Mouse (Mus musculus) intestine, embryonic 14.5 days (tissue): ENCODE data around the gene Slc12a5. TPM values are rescaled to one million over a fixed set of nuclear protein-coding genes. Genes with fewer than 3 reads are reported as not detected.
A peak's percentile ranks its signal among the peaks of the same experiment; 100 is the strongest.

Experiments used
- ATAC-seq: fragments of 200-750 bp; cut with Nextera tagmentation; replicated peaks from 2 replicates; pipeline ENCODE4 v1.8.0; 2017; ENCODE audit warnings: low read depth, moderate number of reproducible peaks, moderate TSS enrichment, moderate library complexity; ENCODE audit not compliant: low FRiP score, low TSS enrichment
- DNase-seq: peaks from one replicate; pipeline ENCODE4 v3.0.0-alpha.2; 2018; ENCODE audit warnings: low spot score
- H3K27ac ChIP-seq: fragments of 300-500 bp; sonication (generic); 2 replicates; pipeline ENCODE4 v1.5.1; 2014; ENCODE audit warnings: low read depth, mild to moderate bottlenecking, control low read depth
- H3K27me3 ChIP-seq: fragments of 300-500 bp; sonication (generic); replicated peaks from 2 replicates; pipeline ENCODE4 v1.6.1; 2014; ENCODE audit warnings: low read length, control low read depth; ENCODE audit not compliant: control insufficient read depth, insufficient read depth
- H3K36me3 ChIP-seq: fragments of 300-500 bp; sonication (generic); 2 replicates; pipeline ENCODE4 v1.6.1; 2014; ENCODE audit warnings: low read length, control low read depth; ENCODE audit not compliant: control insufficient read depth, insufficient read depth
- H3K4me1 ChIP-seq: fragments of 300-500 bp; sonication (generic); replicated peaks from 2 replicates; pipeline ENCODE4 v1.6.1; 2014; ENCODE audit warnings: low read length, control low read depth, mixed read lengths; ENCODE audit not compliant: control insufficient read depth, insufficient read depth
- H3K4me2 ChIP-seq: fragments of 300-500 bp; sonication (generic); 2 replicates; pipeline ENCODE4 v1.6.1; 2014; ENCODE audit warnings: low read length
- H3K4me3 ChIP-seq: fragments of 300-500 bp; sonication (generic); 2 replicates; pipeline ENCODE4 v1.5.1; 2014; ENCODE audit warnings: low read depth, low read length, control low read depth, mixed read lengths
- H3K9ac ChIP-seq: fragments of 300-500 bp; sonication (generic); 2 replicates; pipeline ENCODE4 v1.6.1; 2014; ENCODE audit warnings: mild to moderate bottlenecking, low read length
- H3K9me3 ChIP-seq: fragments of 300-500 bp; sonication (generic); 2 replicates; pipeline ENCODE4 v1.6.1; 2016; ENCODE audit warnings: low read length, control low read depth; ENCODE audit not compliant: control insufficient read depth
- WGBS: fragments of 180-500 bp; shearing (Covaris S2); extraction: QIAGEN DNeasy Blood & Tissue Kit; methylation state at CpG from one replicate; pipeline ENCODE4 v1.1.7; 2014; 5-methylcytosine and 5-hydroxymethylcytosine counted together
- polyA plus RNA-seq: library from polyadenylated mRNA; unstranded; fragments of >200 nt; fragmentation: Nextera tagmentation; extraction: Ambion mirVana; gene quantifications from 2 replicates; pipeline ENCODE4 v1.2.1, GENCODE M21; 2014

Gene Slc12a5
- polyA plus RNA-seq, 1 experiment from 2014 or later: 1.3 TPM

DNA sequence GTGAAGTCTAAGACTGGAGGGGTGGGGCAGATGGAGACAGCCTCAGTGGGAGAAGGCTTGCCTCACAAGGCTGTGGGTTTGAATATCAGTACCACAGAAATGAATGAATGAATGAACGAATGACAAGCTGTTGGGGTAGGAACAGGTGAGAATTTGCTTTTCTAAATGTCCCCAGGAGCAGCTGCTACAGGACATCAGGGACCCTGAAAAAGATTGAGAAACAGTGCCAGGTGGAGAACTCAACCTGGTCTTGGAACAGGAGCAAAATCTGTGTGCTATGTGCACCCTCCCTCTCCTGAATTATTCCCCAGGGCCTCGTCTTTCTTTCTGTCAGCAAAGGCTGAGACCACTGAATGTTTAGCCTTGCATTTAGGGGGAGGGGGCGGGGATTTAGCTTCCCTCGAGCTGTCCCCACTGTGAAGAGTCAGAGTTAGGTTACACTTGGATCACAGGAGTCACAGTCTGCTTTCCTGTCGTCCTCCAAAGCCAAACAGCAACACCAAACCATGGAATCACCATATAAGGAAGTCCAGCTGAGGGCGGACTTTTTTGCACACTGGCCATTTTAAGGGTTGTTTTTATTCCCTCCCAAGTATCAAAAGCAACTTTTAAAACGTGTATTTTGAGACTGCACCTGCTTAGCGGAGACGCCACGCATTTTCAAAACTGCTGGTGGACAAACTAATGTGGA, 20.3 kb upstream of the Slc12a5 start, which contains the start of gene Mmp9:
Gene Mmp9 (plus strand): TSS at position 641 of the 691 bp plus-strand sequence.
- peaks cover 28% of the 10 kb centered on the region for H3K27me3 ChIP-seq
- H3K9ac ChIP-seq: no peak within 1 kb of the TSS
- H3K27ac ChIP-seq: no peak within 1 kb of the TSS
- DNase-seq (no peak), ATAC-seq (no peak)
- H3K4me2 ChIP-seq: no peak within 1 kb of the TSS
- no peak within 1 kb of the TSS for H3K4me3 ChIP-seq
- WGBS: 24% methylated on average over 10 of the region's 10 CpGs
- H3K9me3 ChIP-seq: no peaks in the 10 kb centered on the region
- peaks cover 21% of the 10 kb centered on the region; the same call in 1 of the 2 replicates for H3K4me1 ChIP-seq
- no peaks in the 10 kb centered on the region for H3K36me3 ChIP-seq

- WGBS: 13% methylated on average over 5 of the region's 5 CpGs
- Histone ChIP-seq H3K4me3 (no peak overlapping the region), H3K9ac (no peak overlapping the region), H3K9me3 (no peaks in the 10 kb centered on the region), H3K27me3 (peaks cover 26% of the 10 kb centered on the region), H3K4me1 (peaks cover 21% of the 10 kb centered on the region; the same call in 1 of the 2 replicates), H3K36me3 (no peaks in the 10 kb centered on the region), H3K4me2 (no peak overlapping the region), H3K27ac (no peak overlapping the region)
- ATAC-seq (no peak), DNase-seq (no peak)
Observed at GRCm38 (mm10) chr2:164942692-164943290, 17.8 kb upstream of the Slc12a5 start.

DNA sequence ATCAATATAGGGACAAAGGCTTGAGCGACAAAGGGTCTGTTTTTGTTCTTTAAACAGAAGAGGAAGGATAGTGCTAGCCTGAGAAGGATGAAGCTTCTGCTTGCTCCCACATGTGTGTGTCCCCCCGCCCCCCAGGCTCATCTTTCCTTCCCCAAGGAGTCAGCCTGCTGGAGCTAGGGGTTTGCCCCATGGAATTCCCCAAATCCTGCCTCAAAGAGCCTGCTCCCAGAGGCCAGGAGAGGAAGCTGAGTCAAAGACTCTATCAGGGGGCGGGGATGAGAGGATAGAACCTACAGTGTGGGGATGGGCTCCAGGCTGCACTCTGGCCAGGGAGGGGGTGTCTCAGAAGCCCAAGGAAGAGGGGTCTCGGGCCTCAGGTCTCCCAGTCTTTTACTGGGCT, 13.1 kb upstream of the Slc12a5 start:
- H3K4me3 ChIP-seq: no peak overlapping the region
- ATAC-seq (no peak), DNase-seq (no peak)
- no peaks in the 10 kb centered on the region for H3K9me3 ChIP-seq
- H3K27ac ChIP-seq: no peak overlapping the region
- 29% methylated on average over 4 of the region's 4 CpGs for WGBS
- H3K27me3 ChIP-seq: peaks cover 50% of the 10 kb centered on the region
- H3K4me2 ChIP-seq: no peak overlapping the region
- H3K4me1 ChIP-seq: peaks cover 5% of the 10 kb centered on the region; the same call in 1 of the 2 replicates
- H3K9ac ChIP-seq: no peak overlapping the region
- no peaks in the 10 kb centered on the region for H3K36me3 ChIP-seq

- H3K4me2 ChIP-seq: no peak overlapping the region
- no peak overlapping the region for H3K9ac ChIP-seq
- peaks cover 53% of the 10 kb centered on the region for H3K27me3 ChIP-seq
- DNase-seq (no peak), ATAC-seq (no peak)
- no peak overlapping the region for H3K4me3 ChIP-seq
- H3K36me3 ChIP-seq: no peaks in the 10 kb centered on the region
- WGBS: 3% methylated on average over 7 of the region's 7 CpGs
- H3K27ac ChIP-seq: no peak overlapping the region
- peaks cover 6% of the 10 kb centered on the region; the same call in 1 of the 2 replicates for H3K4me1 ChIP-seq
- no peaks in the 10 kb centered on the region for H3K9me3 ChIP-seq
Observed at GRCm38 (mm10) chr2:164947930-164948329, 12.7 kb upstream of the Slc12a5 start.

DNA sequence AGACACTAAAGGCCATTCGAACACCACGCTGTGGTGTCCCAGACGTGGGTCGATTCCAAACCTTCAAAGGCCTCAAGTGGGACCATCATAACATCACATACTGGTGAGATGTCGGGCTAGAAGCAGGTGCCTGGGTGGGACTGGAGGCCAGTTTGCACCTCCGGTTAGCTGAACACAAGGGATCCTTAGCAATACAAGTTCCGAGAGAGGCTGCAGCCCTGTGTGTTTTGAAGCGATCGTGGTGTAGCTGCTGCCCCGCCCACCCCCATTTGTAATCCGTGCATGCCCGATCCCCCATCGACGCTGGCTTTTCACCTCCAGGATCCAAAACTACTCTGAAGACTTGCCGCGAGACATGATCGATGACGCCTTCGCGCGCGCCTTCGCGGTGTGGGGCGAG, 11.6 kb upstream of the Slc12a5 start:
- Histone ChIP-seq H3K27me3 (peaks cover 61% of the 10 kb centered on the region), H3K9ac (no peak overlapping the region), H3K36me3 (no peaks in the 10 kb centered on the region), H3K4me1 (peaks cover 9% of the 10 kb centered on the region; the same call in 1 of the 2 replicates), H3K9me3 (no peaks in the 10 kb centered on the region), H3K4me2 (peak overlapping the region; percentile 34), H3K27ac (no peak overlapping the region), H3K4me3 (peak overlapping the region; percentile 20; the same call in 1 of the 2 replicates)
- 11% methylated on average over 25 of the region's 25 CpGs for WGBS
- DNase-seq: no peak
- no peak for ATAC-seq

DNA sequence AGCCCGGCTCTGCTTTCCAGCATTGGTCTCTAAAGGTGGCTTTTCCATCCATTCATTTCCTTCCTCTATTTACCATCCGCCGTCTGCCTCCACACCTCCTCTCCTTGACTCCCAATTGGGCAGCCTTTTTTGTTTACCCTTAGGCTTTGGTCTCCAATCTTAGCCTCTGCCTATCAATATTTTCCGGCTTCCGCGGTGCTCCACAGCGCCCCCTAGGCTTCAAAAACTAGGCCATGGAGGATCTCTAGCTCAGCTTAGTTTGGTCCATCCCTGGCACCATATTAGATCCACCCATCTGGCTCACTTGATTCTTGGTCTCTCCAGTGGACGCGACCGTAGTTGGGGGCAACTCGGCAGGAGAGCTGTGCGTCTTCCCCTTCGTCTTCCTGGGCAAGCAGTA, 10.1 kb upstream of the Slc12a5 start:
- Histone ChIP-seq H3K9ac (no peak overlapping the region), H3K4me2 (no peak overlapping the region), H3K9me3 (no peaks in the 10 kb centered on the region), H3K4me3 (no peak overlapping the region), H3K4me1 (peaks cover 9% of the 10 kb centered on the region; the same call in 1 of the 2 replicates), H3K27me3 (peaks cover 68% of the 10 kb centered on the region), H3K27ac (no peak overlapping the region), H3K36me3 (no peaks in the 10 kb centered on the region)
- ATAC-seq (no peak), DNase-seq (no peak)
- WGBS: 25% methylated on average over 13 of the region's 13 CpGs

GRCm38 (mm10) chr2:164951745-164952144, 8.9 kb upstream of the Slc12a5 start:
- Histone ChIP-seq H3K9me3 (no peaks in the 10 kb centered on the region), H3K4me3 (no peak overlapping the region), H3K9ac (no peak overlapping the region), H3K4me2 (no peak overlapping the region), H3K4me1 (peaks cover 9% of the 10 kb centered on the region; the same call in 1 of the 2 replicates), H3K36me3 (no peaks in the 10 kb centered on the region), H3K27me3 (peaks cover 66% of the 10 kb centered on the region), H3K27ac (no peak overlapping the region)
- 79% methylated on average over 4 of the region's 4 CpGs for WGBS
- ATAC-seq (no peak), DNase-seq (no peak)

- H3K4me3 ChIP-seq: no peak overlapping the region
- no peak for DNase-seq
- no peak overlapping the region for H3K27ac ChIP-seq
- peaks cover 65% of the 10 kb centered on the region for H3K27me3 ChIP-seq
- WGBS: 47% methylated on average over 13 of the region's 13 CpGs
- H3K36me3 ChIP-seq: no peaks in the 10 kb centered on the region
- H3K9me3 ChIP-seq: no peaks in the 10 kb centered on the region
- H3K4me2 ChIP-seq: no peak overlapping the region
- peaks cover 9% of the 10 kb centered on the region; the same call in 1 of the 2 replicates for H3K4me1 ChIP-seq
- no peak overlapping the region for H3K9ac ChIP-seq
- no peak for ATAC-seq
Observed at GRCm38 (mm10) chr2:164952448-164952847, 8.2 kb upstream of the Slc12a5 start.
